Mouse (Mus musculus) NIH3T3 (cell line): Measurements from ENCODE around the gene Amdhd1.

Experiments used
- DNase-seq: peaks from one replicate; pipeline ENCODE4 v3.0.0-alpha.2; 2012; ENCODE audit warnings: low read depth

Gene Amdhd1

DNA sequence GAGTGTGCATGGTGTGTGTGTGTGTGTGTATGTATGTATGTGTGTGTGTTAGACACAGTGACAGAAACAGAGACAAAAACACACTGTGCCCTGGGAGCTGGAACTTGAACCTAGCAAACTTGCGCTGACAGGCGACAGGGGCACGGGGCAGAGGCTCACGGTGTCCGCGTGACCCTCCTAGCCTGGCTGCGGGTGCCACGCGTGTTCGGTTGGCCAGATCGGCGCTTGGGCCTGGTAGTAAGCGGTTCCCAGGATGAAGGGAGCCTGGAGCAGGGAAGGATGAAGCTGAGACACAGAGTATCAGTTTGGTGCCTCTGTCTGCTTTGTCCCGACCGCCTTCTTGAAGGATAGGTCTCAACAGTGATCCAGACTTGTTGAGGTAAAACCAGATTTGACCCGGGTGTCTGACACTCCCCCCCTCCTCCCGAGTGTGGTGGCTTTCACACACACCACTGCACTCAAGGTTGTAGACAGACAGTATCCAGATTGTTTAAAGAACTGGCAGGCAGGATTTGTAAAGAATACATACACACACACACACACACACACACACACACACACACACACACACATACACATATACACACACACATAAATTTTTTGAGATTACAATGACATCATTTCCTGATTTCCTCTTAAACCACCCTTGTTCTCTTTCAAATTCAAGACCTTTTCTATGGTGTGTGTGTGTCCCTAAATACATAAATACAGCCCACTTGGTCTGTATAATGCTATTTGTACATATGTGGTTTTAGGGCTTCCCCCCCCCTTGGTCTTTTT is 788 bp upstream of the Amdhd1 start, which contains the start of gene Ccdc38:
Ccdc38 (plus strand) TSS at position 202 of the 780 bp plus-strand sequence.
- DNase-seq, result no peak

DNA sequence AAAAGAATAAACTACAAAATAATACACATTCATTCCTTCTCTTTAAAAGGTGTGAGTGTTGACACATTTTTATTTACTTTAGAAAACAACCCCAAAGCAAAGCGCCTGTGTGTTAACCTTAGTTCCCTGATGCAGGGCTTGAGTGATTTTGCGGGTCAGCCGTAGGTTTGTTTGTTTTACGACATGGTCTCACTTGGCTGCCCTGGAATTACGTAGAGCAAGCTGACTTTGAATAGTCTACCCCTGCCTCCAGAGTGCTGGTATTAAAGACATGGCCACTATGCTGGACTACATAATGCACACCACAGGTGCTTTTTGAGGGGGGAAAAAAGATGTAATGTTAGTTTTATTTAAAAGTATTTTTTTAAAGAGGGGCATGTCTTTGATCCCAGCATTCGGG is 1.0 kb downstream of the Amdhd1 start:
- no peak for DNase-seq

DNA sequence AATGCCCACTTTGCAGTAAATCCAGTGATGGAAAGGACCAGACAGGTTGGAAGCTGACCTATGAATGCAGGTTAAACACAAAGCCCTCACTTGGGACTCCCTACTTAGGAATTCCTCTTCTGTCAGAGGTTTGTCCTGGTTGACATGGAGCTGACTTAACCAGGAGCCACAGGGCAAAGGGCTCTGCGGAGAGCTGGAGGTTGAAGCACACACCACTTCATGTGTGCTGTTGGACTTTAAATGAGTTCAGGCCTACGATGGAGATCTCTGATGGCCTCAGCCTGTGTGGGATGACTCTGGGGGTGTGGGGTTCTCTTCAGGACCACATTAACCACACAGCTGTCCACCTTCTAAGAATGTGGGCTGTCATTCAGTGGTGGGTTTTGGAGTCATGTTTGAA is 1.5 kb downstream of the Amdhd1 start:
- no peak for DNase-seq

GRCm38 (mm10) chr10:93525329-93525728 is 14.5 kb downstream of the Amdhd1 start:
- no peak for DNase-seq

- peak; percentile 73 for DNase-seq
Measured at GRCm38 (mm10) chr10:93520994-93521393, 18.8 kb downstream of the Amdhd1 start.

GRCm38 (mm10) chr10:93519756-93520155 is 20.1 kb downstream of the Amdhd1 start:
- DNase-seq, result no peak

DNA sequence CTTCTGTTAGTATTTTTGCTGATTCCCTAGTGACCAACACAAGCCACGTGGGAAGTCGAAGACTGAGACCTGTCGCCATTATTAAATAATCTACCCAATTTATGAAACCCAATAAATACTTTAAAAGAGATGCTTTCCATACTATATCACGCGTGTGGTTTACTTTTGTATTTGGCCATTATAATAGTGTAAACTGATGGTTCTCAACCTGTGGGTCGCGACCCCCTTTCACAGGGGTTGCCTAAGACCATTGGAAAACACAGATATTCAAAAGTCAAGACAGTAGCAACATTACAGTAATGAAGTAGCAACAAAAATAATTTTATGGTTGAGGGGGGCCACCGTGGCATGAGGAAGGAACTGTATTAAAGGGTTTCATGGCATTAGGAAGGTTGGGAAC is 20.7 kb downstream of the Amdhd1 start:
- no peak for DNase-seq

GRCm38 (mm10) chr10:93518620-93519019 is 21.2 kb downstream of the Amdhd1 start:
- DNase-seq, result no peak

DNA sequence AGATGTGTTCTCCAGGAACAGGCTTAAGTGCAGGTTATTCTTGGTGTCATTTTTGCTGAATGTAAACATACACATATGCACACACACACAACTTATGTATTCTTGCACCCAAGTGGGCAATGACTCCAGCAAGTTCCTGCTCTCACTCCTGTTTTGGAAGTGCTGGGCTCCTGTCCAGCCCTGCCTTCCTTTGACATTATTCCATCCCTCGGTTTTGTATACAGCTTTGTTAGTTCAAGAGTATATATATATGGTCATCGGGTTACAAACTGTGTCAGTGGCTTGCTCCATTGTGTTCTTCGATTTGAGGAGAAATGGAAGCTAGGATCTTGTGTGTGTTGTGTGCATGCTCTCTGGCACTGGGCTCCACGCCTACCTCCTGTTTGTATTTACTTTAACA is 21.6 kb downstream of the Amdhd1 start:
- DNase-seq, result peak; percentile 75

- DNase-seq, result no peak
Measured at GRCm38 (mm10) chr10:93517754-93518153, 22.1 kb downstream of the Amdhd1 start.

DNA sequence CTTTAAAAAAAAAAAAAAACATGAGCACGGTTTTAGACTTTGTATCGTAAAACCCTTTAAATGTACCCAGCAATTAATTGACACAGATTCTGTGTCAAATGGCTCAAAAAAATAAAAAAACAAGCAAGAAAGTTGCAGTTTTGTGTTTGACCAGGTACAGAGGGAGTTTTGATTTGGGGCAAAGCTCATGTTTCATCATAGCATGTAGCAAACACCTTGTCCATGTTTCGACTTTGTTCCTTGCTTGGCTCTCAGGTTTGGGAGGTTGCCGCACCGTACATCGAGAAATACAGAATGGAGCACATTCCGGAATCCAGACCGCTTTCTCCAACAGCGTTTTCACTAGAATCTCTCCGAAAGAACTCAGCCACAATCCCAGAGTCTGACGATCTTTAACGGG is 23.9 kb downstream of the Amdhd1 start:
- no peak for DNase-seq

- DNase-seq, result no peak
Measured at GRCm38 (mm10) chr10:93515419-93515818, 24.4 kb downstream of the Amdhd1 start.

GRCm38 (mm10) chr10:93509532-93510153 is 30.2 kb downstream of the Amdhd1 start:
- no peak for DNase-seq

GRCm38 (mm10) chr10:93508383-93508970 is 31.4 kb downstream of the Amdhd1 start:
- DNase-seq, result peak; percentile 42

DNA sequence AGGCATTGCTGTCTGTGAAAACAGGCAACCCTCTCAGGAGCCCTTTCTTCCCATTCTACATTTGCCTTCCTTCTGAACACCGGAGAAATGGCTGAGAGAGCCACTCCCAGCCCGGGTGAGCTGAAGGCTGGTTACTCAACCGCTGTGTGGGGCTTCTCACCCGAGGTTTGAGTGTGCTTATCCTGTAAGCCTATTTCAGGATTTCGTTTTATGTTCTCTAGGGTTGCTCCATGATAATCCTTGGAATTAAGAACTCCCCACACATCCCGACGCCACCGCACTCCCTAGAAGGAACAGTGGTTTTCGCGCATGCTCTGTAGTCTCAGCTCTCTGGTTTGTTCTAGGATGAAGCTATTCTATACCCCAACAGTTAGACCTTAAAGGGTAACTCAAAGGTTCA is 38.5 kb downstream of the Amdhd1 start:
- DNase-seq, result no peak

DNA sequence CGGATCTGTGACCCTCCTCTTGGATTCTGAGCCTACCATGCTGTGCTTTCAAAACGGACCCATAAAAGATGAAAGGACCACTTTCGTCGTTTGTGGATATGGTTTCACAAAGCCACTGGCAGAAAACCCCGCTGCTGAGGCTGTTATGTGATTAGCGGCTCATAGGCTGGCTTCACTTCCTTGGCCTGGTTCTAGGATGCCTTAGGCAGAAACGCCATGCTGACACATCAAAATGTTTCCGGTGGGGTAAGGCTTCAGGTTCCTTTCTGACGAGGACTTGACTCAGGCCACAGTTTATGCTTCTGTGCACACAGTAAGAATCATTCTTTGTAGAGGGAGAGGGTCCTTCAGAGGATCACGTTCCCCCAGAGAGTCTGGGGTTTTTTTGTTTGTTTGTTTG is 39.0 kb downstream of the Amdhd1 start:
- DNase-seq, result no peak

GRCm38 (mm10) chr10:93490451-93490850 is 49.4 kb downstream of the Amdhd1 start:
- DNase-seq, result no peak

DNA sequence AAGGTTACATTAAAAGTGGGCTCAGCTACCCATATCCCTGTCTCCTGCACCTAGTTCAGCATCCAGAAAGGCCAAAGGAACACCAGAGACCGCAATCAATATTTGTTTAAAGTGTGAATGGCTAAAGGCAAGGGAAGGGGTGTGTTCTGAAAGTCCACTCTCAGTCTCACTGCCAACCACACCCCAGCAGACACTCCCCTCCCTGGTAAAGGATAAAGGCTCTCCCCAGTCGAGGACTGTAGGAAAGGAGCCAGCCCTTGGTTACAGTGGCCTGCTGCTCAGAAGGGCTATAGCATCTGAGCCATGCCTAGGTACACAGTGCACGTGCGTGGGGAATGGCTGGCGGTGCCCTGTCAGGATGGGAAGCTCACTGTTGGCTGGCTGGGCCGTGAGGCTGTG is 51.0 kb downstream of the Amdhd1 start:
- DNase-seq, result no peak

DNA sequence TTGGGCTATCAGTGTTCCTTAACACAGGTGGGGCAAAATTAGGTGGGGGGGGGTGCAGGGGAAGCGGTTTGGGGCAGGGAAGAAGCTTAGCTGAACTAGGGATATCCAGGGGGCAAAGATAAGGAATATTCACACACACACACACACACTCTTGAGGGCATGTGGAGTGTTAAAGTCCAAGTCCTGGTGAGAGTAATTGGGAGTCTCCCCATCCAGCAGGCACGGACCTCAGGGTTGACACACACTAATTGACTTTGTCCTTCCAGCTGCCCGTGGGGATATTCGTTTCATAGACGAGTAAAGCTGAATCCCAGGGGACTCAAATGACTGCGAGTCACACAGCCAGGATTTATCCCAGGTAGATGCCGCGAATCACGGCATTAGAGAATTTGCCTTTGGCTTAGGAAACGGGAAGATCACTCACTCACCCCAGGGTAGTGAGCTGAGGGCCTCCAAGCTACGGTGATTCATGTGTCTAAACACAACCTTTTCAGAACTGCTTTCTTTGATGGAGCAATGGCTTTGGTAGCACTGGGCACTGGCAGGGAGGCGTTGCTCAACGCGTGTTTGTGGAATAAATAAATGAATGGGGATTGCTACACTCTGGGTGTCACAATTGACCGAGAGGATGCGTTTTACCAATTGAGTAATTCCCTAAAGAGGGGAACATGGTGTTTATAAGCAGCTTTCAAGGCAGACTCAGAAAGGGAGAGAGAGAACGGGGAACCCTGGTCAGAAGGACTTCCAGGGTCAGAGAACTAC is 51.6 kb downstream of the Amdhd1 start, which contains the start of gene Hal:
Hal (plus strand) TSS at position 703 of the 762 bp plus-strand sequence.
- DNase-seq, result peak; percentile 76

- no peak for DNase-seq
Measured at GRCm38 (mm10) chr10:93486622-93487021, 53.2 kb downstream of the Amdhd1 start.

GRCm38 (mm10) chr10:93485055-93485691 is 54.7 kb downstream of the Amdhd1 start:
- peak; percentile 23 for DNase-seq

DNA sequence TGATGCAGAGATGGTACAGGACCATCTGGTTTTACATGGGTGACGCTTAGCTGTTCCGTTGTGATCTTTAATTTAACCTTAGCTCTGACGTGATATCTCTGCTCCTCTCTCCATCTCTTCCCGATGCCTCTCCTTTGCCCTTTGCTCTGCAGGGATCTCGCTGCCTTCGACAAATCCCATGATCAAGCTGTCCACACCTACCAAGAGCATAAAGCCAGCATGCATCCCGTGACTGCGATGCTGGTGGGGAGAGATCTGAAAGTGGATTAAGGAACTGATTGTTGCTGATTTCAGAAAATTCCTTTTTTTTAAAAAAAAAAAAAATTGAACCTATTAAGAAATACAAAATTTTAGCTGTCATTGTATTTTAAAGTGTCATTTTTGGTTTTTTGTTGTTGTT is 55.3 kb downstream of the Amdhd1 start:
- DNase-seq, result no peak
